Mouse (Mus musculus): ENCODE measurements around the gene Methig1.
A peak's percentile ranks its signal among the peaks of the same experiment; 100 is the strongest.
"Not testable (repeated sequence)": the region's sequence is repeated elsewhere in the genome, so short reads cannot be mapped to it uniquely, and the experiment has no call there.

The Methig1 gene

DNA sequence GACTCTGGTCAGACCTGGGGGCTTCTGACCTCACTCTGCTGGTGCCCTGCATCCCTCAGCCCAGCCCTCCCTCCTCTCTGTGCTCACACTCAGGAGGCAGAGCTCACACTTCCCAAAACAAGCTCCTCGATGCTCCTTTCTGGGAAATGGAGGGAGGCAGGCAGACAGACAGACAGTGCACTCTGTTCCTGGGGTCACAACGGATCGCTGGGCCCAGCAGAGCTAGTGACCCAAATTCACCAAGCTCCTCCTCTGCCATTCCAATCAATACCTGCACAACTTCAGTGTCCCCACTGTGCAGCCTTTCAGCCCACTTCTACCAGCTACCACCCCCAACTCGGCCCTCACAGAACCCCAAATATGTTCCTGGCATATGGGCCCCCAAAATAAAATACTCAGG is 48.9 kb downstream of the Methig1 start:
- no peak for DNase-seq

DNA sequence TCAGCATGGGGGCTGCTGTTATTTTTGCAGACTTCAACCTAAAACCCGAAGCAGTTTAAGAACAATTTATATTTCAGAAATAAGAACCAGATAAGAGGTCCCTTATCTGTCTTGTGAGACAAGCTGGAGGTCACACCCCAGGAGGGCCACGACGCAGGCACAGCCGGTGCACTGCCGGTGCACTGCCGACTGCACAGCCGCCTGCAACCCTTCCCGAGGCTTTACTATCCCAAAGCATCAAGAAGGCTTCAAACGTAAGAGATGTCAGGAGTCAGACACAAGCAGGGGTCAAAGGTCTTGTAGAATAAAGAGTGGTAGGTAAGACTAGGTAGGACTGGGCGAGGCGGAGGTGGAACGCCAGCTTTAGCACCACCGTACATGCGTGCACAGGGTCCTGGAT is 49.4 kb downstream of the Methig1 start:
- DNase-seq: no peak

DNA sequence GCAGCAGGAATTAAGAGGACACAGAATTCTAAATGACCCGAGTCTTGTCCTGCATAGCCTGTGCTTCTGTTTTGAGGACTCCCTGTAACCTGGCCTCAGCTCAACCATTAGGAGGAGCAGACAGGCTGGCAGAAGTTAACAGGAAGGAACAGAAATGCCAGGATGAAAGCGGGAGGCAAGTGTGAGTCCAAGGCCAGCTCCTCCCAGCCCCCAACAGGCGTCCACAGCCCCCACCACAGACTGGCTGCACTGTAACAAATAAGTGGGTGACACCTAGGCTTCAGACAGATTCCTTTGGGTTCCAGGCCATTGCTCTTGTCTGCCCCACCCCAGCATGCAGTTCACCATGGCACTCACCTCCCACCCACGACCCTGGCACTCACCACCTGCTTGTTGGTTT is 49.8 kb downstream of the Methig1 start:
- DNase-seq: no peak

DNA sequence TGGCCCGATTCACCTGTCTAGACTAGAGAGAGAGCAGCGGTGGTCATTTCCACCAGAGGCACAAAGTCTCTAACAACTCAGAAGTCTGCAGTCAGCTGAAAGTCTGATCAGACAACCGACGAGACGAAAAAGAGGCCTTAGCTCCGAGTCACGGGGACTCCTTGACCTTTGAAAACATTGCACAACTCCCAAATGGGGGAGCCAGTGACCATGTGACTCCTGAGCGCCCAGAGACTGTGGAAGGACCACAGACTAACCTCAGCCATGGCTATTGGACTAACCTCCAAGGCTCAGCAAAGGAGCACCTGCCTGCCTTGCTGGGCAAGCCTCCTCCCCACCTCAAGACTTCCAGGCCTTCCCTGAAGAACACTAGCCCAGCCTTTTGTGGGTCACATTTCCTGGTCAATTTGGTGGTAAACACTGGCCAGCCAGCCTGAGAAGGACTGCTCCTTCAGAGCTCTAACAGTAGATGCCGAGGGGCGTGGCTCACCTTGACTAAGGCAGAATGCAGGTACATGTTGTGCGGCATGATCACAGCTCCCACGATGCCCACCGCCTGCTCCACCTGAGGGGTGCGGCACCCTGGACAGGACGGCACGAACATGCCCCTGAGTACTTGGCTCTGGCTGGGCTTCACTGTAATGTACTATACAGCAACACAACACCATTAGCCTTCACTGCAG is 50.5 kb downstream of the Methig1 start:
- DNase-seq: no peak

DNA sequence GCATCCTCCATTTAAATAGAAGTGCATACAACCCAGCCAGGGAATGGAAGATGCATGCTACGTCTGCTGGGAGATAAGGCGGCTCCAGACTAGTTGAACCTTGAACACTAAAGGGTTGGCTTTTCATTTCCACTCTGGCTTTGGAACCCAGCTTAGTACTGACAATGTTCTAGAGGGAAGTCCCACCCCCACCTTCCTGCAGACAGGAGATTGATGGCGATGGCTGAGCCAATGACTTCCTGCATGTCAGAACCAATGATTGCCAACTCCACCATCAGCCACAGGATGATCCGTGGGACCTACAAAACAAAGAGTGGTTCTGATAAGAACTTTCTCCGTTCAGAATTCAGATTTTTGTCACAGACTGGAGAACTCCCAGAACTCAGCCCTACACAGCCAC is 53.1 kb downstream of the Methig1 start:
- no peak for DNase-seq

DNA sequence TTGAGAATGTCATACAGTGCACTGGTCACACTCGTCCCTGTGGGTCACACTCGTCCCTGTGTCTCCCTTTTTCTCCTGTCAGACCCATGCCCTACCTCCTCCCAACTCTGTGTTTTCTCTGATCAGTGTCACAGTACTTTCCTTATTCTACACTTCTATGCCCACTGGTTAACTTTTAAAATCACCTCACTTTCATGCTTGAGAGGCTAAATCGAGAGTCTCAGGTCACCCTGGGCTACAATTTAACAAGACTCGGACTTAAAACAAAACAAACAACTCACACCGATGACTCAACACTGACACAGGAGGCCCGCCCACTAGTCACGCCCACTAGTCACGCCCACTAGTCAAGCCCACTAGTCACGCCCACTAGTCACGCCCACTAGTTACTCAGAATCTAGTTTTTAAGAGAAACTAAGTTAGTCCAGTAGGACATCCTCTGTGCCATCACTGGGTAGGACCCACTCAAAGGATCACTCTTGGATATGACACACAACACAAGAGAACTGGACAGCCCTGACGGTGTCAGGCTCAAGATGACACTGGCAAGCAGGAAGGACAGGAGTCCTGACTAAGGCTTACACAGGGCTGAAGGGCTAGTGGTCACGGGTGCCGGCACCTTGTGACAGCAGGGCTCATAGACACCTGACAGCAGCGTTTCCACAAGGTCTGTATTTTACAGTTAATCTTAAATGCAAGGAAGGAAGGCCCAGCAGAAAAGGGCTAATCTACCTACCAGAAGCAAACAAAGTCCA is 58.1 kb downstream of the Methig1 start:
- no peak for DNase-seq

DNA sequence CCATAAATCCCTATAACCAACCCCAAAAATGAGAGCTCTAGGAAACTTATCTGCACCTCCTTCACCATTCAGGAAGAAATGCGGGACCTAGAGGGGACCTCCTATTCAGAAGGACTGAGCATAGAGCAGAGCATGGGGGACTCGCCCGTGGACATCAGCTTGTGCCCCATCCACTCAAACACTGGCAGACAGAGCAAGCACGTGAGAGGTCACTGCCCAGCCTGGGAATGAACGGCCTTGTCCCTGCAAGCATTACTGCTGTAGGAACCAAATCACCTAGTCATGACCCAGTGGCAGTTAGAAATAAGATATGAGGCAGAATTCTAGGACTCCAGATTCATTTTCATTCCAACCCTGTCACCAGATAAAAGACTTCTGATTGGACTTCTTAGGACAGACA is 58.8 kb downstream of the Methig1 start:
- no peak for DNase-seq

DNA sequence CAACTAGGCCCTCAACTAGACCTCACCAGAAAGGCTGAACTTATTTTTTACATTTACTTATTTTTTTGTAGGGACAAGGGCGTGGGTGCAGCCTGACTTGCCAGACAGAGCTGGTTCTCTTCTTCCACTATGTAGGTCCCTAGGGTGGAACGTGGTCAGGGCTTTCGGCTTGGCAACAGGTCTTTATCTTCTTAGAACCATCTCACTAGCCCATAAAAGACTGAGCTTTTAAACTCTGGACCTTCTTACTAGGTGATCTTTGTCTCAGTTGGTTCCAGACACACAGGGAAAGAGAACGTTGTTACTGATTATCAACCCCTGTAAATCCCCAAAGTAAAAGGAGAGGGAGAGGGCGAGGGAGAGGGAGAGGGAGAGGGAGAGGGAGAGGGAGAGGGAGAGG is 60.4 kb downstream of the Methig1 start:
- no peak for DNase-seq

DNA sequence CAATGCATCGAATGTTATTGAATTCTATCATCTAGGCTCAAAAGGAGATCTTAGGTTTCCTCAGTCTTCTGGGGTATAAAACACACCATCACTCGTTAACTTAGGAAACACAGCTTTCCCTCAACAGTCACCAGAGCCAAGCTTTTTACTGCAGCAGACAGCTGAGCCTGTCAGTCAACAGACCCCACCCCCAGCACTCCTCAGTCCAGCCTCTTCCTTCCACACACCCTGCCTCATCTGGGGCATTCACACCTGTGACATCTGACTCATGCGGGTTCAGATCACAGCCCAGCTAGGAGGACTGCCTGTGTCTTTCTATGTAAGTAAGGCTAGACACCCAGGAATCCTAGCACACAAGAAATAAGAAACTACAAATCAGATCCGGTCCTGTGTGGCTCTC is 61.1 kb downstream of the Methig1 start:
- DNase-seq: no peak

DNA sequence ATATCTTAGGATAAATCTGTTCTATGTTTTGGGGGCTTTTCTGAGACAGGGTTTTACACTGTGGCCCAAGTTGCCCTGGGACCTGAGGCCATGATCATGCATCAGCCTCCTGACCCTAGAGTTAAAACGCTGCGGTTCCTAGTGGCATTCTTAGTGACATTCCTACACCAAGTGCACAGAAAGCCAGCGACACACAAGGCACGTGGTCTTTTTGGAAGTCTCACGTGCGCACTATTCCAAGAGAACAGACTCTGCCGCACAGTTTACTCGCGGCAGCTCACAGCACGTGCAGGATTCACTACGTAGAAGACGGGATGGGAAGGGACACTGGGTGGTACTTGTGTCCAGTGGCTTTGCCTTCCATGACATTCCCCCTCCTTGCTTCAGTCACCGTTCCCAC is 62.0 kb downstream of the Methig1 start:
- DNase-seq: no peak

DNA sequence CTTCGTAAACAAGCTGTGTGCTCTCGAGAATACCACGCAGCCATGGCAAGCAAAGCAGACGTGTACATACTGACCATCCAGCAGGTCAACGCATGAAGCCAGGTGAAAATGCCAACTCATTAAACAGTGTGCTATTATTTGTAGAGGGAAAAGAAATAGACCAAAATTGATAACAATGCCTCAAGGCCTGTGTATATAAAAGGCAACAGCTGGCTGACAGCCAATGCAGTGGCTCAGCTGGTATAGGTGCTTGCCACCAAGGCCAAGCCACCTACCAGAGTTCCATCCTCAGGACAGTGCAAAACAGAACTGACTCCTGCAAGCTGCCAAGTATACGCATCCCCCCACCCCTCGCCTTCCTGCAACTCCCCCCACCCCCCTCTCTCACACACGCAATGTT is 62.7 kb downstream of the Methig1 start:
- no peak for DNase-seq

DNA sequence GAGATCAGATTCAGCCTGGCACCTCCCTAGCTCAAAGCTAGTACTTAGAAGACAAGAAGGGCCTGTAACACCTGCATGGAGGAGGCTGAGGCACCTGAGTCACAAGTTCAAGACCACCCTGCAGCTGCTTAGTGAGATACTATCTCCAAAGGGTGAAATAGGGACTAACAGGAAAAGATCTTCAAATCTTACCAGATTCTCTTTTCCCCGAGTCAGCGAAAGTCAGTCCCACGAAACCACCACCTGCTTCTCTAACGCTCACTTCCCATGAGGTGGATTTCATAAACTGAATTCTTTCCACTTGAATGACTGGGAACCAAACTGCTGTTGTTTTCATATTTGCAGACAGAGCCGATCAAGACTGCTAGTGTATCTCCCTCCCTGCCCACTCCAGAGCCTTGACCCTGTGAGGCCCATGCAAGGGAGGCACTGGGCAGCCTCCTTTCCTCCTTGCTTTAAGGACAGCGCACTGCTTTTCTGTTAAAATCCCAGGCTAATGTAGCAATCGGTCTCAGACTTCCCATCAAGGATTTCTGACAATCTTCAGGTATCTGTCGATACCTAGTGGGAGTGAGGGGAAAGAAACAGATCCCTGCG is 65.0 kb downstream of the Methig1 start:
- DNase-seq: no peak

DNA sequence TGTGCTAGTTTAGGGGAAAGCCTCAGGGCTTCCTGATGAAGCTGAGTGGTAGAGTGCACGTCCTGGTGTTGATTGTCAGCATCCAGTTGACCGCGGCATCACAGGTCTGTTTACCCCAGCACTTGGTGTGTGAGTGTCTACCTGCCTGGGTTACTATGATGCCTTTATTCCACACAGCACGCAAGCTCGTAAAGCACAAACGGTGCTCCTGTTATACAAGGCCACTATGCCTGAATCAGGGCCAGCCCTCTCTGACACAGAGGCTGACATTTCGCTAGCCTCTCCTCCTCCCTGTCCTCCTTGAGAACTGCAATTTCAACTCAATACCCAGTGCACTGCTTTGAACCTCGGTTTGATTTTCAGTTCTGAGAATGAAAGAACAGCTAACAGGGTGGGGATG is 66.4 kb downstream of the Methig1 start:
- DNase-seq: no peak

DNA sequence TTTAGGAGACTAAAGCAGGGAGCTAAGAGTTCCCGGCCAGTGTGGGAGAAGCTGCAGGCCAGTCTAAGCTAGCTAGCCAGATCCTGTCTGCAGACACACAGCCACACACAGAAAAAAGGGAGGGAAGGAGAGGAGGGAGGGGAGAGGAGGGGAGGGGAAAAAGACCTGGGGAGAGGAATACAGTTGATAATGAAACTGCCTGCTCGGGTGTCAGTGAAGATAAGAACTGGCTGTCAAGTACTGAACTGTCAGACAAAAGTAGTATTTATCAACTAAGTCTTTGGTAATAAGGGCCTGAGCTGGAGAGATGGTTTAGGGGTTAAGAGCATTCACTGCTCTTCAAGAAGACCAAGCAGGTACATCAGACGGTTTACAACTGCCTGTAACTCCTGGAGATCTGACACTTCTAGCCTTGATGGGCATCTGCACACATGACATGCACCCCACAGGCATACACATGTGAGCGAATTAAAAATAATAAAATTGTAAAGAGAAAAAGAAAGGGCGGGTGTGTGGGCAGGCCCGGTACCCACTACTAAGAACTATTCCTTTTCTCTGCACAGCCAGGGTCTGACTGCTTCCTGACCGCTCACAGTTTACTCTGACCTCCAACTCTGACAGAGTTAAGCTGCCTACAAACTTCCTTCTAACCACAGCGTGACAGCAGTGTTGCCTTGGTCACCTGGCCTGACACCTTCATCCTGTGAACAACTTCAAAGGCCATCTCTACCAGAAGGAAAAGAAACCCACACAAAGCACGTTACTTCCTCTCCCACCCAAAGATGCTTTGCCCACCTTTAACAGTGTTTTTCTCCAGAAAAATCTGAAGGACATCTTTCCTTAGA is 67.2 kb downstream of the Methig1 start:
- DNase-seq: no peak

DNA sequence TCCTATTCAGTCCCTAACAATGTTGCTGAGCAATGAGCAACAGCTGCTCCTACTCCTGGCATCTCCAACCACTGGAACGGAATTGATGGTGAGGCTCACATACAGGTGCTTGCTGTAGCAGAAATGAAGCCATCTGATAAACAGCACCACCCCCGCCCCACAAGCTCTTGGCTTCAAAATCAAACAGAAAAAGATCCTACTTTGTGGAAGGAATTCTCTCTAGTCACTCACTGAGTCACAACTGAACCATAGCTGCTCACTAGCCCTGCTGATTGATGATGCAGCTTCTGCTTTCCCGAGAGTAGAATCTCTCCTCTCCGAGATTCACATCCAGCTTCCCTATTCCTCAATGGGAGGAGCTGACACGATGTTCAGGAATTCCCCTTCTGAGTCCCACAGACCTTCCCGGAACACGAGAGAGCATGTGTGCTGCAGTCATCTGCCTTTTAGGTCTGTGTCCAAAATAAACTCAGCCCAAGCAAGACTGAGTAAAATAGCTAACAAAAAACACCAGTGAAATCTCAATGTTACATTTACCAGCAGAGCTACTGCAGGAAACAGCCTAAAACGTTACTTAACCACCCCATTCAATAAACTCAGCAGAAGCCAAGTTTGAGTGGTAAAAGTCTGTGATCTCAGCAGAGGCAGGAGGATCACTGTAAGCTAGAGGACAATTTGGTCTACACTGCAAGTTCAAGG is 68.3 kb downstream of the Methig1 start:
- no peak for DNase-seq

DNA sequence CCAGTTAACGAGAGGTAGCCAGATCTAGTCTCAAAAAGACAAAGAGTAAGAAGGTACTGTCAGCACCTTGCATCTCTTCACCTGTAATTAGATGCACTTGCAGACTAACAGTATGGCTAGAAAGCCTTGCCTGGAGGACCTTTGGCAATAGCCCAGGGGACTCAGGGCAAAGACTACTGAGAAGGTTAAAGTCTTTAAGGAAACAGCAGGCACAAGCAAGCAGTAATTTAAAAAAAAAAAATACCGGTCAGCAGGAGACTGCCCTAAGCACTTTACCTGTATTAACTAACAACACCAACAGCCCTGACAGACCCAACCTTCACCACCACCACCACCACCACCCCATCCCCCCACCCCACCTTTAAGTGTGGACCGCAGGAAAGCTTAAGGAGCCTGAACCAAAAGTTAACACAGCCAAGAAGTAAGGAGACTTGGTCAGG is 68.8 kb downstream of the Methig1 start, which contains the start of gene Gm5475:
Gene Gm5475 (plus strand): TSS at position 390 of the 440 bp plus-strand sequence.
- DNase-seq: not testable (repeated sequence)

DNA sequence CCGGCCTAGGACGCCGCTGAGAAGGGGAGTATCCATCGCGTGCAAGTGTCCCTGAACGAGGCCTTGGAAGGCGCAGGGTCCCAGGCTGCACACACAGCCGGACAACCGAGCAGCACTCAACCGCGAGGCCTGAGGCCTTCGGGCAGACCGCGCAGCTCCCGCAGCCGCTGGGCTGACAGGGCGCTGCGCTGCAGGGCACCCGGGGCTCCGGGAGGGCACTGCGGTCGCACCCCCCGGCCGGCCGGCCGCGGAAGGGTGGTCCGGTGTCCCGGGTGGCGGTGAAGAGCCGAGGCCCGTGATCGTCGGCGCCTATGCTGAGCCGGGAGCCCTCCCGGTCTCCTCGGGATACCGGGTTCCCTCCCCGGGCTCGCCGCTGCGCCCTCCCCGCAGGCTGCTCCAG is 69.5 kb downstream of the Methig1 start:
- peak; percentile 34 for DNase-seq

DNA sequence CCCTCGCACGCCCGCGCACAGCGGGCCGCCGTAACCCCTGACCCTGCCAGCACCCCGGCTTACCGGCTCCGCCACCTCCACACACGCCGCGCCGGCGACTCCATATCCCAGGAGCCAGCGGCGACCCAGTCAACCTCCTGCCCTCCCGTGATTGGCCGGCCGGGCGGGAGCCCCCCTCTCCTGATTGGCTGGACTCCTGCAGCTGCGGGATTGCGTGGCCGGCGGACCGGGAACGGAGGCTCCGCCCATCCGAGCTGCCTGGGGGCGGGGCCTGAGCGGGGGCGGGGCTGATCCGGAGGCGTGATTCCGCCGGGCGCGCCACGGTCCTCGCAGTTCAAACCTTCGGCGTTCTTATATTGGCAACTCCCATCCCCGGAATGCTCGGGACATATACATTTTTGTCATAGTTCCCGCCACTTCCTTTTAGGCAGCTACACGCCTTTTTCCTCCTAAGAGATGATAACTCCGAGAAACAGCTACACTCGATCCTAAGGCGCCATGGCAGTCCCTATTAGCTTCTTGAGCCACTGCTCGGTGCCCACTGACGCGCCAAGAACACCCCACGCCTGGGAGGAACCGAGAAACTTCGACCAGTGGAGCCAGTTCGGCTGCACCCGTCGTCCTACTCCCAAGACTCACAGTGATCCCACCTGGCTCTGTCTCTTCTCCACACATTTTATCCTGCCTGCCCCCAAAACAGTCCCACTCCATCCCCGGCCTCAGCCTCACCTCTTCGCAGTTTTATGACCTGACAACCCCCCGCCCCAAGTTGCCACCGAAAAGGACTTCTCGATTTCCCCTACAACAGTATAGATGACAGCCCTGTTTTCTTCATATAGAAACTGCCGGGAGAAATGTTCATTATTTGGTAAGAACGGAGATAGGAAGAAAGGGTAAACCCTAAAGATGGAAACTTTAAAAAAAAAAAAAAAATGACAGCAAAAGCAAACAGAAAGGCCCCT is 70.2 kb downstream of the Methig1 start:
- peak; percentile 95 for DNase-seq

DNA sequence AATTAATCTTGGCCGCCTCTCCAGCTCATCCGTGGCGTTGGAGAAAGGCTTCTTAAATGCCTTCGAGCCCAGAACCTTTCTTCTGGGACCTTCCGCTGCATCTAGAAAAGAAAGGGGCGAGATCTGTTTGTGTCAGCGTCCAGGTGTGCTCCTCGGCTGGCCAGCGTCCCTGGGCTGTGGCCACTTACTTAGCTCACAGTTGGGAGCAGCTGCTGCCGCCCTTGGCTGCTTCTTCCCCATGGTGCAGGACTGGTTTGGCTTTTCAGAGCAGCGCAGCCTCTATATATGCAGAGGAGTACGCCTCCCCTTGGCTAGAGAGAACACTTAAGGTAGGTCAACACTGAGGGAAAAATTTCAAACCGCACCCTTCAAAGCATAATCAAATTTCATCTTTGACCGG is 71.0 kb downstream of the Methig1 start:
- DNase-seq: no peak

DNA sequence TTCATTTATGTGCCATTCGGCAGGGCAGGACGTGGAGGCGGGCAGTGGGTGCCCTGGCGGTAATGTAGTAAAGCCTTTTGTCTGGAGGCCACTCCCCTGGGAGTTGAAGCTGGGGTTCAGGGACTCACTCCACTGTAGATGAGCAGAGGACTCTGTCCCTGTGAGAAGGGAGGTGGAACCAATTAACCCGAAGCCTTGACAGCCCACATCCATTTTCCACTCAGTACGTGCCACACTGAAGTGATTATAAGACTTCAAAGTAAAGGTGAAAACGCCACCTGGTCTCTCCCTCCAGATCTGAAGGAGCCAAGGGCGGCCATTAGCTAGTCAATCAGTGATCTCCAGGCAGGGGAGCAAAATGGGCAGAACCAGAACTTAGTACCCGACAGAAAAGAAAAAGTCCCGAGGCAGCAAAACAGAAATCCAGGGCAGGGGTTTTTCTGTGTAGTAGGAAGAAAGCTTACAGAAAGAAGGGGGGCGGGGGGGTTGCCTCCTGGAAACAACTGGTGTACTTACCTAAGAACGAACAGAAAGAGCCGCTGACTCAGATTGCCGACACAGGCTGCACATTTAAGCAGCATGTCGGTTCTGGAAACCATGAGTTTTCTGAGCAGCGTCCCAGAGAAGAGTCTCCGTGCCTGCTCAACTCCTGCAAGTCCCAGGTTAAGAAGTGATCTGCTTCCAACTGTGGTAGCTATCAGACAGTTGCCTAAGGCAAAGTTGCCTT is 71.6 kb downstream of the Methig1 start, which contains the start of gene Slc11a2:
Gene Slc11a2 (minus strand): TSS at position 677 of the 727 bp plus-strand sequence.
- no peak for DNase-seq
